Mouse (Mus musculus) ES-E14 (cell line): ENCODE results near the gene Ndc1. TPM values are rescaled to one million over a fixed set of nuclear protein-coding genes. Genes with fewer than 3 reads are reported as not detected.

Source experiments
- DNase-seq: peaks from one replicate; pipeline ENCODE4 v3.0.0-alpha.2; 2013; ENCODE audit warnings: low read depth, low spot score
- H3K27ac ChIP-seq: 2 replicates; pipeline ENCODE4 v1.5.1; 2012; ENCODE audit warnings: low read depth, mild to moderate bottlenecking, low read length, moderate library complexity, mixed read lengths; ENCODE audit not compliant: poor library complexity, insufficient read depth, severe bottlenecking
- H3K36me3 ChIP-seq: 2 replicates; pipeline ENCODE4 v1.6.1; 2012; ENCODE audit warnings: mild to moderate bottlenecking, low read length, moderate library complexity, mixed read lengths; ENCODE audit not compliant: control insufficient read depth, poor library complexity, insufficient read depth, severe bottlenecking
- H3K4me1 ChIP-seq, 2 experiments: fragments of 150-350 bp in 1 of 2; sonication (generic) in 1 of 2; 2 replicates each; pipeline ENCODE4 v1.6.1; 2012; ENCODE audit warnings: low read length in 2 of 2, mild to moderate bottlenecking in 1 of 2, mixed read lengths in 1 of 2; ENCODE audit not compliant: control insufficient read depth in 2 of 2, insufficient read depth in 2 of 2, poor library complexity in 1 of 2
- H3K4me3 ChIP-seq, 2 experiments: fragments of 150-350 bp in 1 of 2; sonication (generic) in 1 of 2; 2 replicates each; pipeline ENCODE4 v1.5.1; 2012; ENCODE audit warnings: low read length in 2 of 2, low read depth in 1 of 2, mild to moderate bottlenecking in 1 of 2, mixed read lengths in 1 of 2; ENCODE audit not compliant: insufficient read depth in 1 of 2, poor library complexity in 1 of 2, severe bottlenecking in 1 of 2
- H3K9ac ChIP-seq: 2 replicates; pipeline ENCODE4 v1.6.1; 2012; ENCODE audit warnings: low read depth, mild to moderate bottlenecking, low read length, mixed read lengths; ENCODE audit not compliant: poor library complexity, insufficient read depth, severe bottlenecking
- H3K9me3 ChIP-seq: fragments of 150-350 bp; sonication (generic); 2 replicates; pipeline ENCODE4 v1.6.1; 2012; ENCODE audit warnings: low read depth, mild to moderate bottlenecking, low read length; ENCODE audit not compliant: control insufficient read depth, insufficient read depth
- CHD2 ChIP-seq: IDR thresholded peaks from 2 replicates; pipeline ENCODE4 v1.6.1; 2014; ENCODE audit warnings: mild to moderate bottlenecking, low read depth, low read length, inconsistent platforms
- HCFC1 ChIP-seq: IDR thresholded peaks from 2 replicates; pipeline ENCODE4 v1.6.1; 2012; ENCODE audit warnings: low read length, inconsistent platforms, borderline replicate concordance; ENCODE audit not compliant: insufficient read depth
- MAFK ChIP-seq: IDR thresholded peaks from 2 replicates; pipeline ENCODE4 v1.6.1; 2014; ENCODE audit warnings: mild to moderate bottlenecking, low read depth, low read length, inconsistent platforms; ENCODE audit not compliant: insufficient read depth
- ZC3H11A ChIP-seq: IDR thresholded peaks from 2 replicates; pipeline ENCODE4 v1.6.1; 2012; ENCODE audit warnings: low read depth, mild to moderate bottlenecking, inconsistent platforms, low read length, borderline replicate concordance
- ZNF384 ChIP-seq: IDR thresholded peaks from 2 replicates; pipeline ENCODE4 v1.6.1; 2012; ENCODE audit warnings: low read depth, low read length, inconsistent platforms
- in situ Hi-C, 2 experiments: fragments of 600-800 bp; cut with MboI; formaldehyde crosslinking; loops; one replicate each; pipeline ENCODE4 v1.15.1; 2025; ENCODE audit warnings: low sequenced_read_pairs in 2 of 2, inconsistent platforms in 1 of 2; ENCODE audit not compliant: unreplicated experiment in 2 of 2
- total RNA-seq: library from RNA; depleted of rRNA; stranded (reverse); fragments of 300-350 nt; gene quantifications from 2 replicates; pipeline ENCODE4 v1.2.3, GENCODE M21; 2012; rRNA removed

The Ndc1 gene
- 102 and 188 TPM in 2 replicates for total RNA-seq

DNA sequence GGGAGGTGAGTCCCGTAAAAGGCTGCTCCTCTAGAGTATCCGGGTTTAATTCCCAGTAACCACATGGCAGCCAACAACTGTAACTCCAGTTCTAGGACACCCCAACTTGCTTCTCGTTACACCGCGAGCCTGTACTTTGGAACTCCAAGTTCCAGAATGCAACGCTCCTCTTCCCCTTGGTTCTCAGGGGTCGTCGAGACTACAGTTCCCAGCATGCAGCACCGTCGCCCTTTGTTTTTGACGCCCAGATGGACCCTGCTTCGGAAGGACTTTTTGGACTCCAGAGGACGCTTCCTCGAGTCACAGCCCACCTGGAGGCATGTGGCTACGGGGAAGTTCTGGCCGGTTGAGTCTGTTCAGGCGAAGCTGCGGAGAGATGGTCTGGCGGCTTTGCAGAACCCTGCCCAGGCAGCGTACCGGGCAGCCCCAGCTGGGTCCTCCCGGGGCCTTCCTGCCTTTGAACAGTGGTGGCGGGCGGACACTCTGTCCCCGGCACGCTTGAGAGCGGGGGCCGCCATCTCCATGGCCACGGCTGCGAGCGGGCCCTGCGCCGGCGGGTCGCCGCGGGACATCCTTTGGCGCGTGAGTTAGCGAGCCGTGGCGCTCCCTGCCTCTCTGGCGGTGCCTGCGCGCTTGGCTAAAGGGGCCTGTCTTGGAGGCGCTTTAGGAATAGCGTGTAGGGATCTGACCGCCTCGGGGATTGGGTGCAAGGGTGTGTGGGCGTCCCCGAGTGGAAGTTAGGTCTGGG, at the start of gene Ndc1:
Gene Ndc1 (plus strand): TSS at position 218 of the 748 bp plus-strand sequence.
- peak; percentile 75 for DNase-seq
- peaks cover 6% of the 10 kb centered on the region for H3K36me3 ChIP-seq
- no peak for TF ChIP-seq ZNF384
- peak; percentile 27; the same call in 1 of the 2 replicates for TF ChIP-seq CHD2
- no peak for TF ChIP-seq MAFK
- TF ChIP-seq ZC3H11A, result no peak
- peak; percentile 99 for TF ChIP-seq HCFC1
- H3K9me3 ChIP-seq, result no peaks in the 10 kb centered on the region
- H3K9ac ChIP-seq, result peak within 1 kb of the TSS; percentile 88
- in situ Hi-C loops, result loop anchor here in 1 of 2 experiments (25.0 kb wide), 1 partner anchor 555 kb away; the partner anchor contains the start of gene Acot11
- peak within 1 kb of the TSS; percentile 79 to 88 for H3K4me3 ChIP-seq
- H3K4me1 ChIP-seq, result peaks cover 4 to 7% of the 10 kb centered on the region in 2 experiments; a peak in 2 of 4 replicates
- H3K27ac ChIP-seq, result peak within 1 kb of the TSS; percentile 59

DNA sequence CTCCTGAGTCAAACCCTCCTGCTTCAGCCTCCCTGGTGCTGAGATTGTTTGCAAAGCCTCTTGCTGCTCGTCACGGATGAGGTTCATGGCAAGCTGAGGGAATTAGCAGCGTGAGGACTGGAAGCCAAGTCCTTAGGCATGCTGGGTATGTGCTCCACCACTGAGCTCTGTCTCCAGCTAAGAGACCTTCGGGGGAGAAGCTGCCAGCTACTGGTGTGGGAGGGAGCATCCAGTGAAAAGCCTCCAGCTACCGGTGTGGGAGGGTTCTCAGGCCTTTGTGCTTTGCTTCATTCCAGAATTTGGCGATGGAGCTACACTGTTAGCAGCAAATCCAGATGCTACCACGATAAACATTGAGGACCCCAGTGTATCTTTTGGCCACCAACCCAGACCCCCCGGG, 48.9 kb upstream of the Ndc1 start:
- no peak for TF ChIP-seq HCFC1
- no peak for TF ChIP-seq MAFK
- TF ChIP-seq ZNF384, result no peak
- TF ChIP-seq ZC3H11A, result no peak
- TF ChIP-seq CHD2, result no peak
- no peaks in the 10 kb centered on the region for H3K9me3 ChIP-seq
- DNase-seq, result no peak
- no peak overlapping the region for H3K27ac ChIP-seq
- no peak overlapping the region for H3K4me3 ChIP-seq
- H3K9ac ChIP-seq, result no peak overlapping the region
- H3K4me1 ChIP-seq, result 0 out of 4 replicates have a peak, but pooled peaks cover 0 to 2% of the 10 kb centered on the region in 2 experiments
- H3K36me3 ChIP-seq, result peaks cover 2% of the 10 kb centered on the region; the same call in 1 of the 2 replicates
- in situ Hi-C loops, result no loop called here

DNA sequence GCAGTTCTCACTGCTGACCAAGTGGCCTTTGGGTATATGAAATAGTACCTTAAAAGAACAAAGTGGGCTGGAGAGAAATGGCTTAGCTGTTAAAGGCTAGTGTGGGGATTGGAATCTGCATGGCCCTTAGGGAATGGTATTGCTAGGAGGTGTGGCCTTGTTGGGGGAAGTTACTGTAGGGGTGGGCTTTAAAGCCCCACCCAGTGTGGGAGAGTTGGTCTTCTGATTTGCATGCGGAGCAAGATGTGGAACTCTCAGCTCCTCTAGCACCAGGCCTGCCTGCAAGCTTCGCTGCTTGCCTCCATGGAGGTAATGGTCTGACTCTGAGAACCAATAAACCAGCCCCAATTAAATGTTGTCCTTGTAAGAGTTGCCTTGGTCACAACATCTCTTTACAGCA, 46.5 kb upstream of the Ndc1 start:
- TF ChIP-seq HCFC1, result no peak
- TF ChIP-seq MAFK, result no peak
- TF ChIP-seq ZNF384, result no peak
- TF ChIP-seq CHD2, result no peak
- TF ChIP-seq ZC3H11A, result no peak
- Histone ChIP-seq H3K9me3 (no peaks in the 10 kb centered on the region), H3K27ac (no peak overlapping the region), H3K9ac (no peak overlapping the region), H3K36me3 (peaks cover 2% of the 10 kb centered on the region; the same call in 1 of the 2 replicates), H3K4me3 (no peak overlapping the region), H3K4me1 (no peaks in the 10 kb centered on the region)
- in situ Hi-C loops, result no loop called here
- no peak for DNase-seq

DNA sequence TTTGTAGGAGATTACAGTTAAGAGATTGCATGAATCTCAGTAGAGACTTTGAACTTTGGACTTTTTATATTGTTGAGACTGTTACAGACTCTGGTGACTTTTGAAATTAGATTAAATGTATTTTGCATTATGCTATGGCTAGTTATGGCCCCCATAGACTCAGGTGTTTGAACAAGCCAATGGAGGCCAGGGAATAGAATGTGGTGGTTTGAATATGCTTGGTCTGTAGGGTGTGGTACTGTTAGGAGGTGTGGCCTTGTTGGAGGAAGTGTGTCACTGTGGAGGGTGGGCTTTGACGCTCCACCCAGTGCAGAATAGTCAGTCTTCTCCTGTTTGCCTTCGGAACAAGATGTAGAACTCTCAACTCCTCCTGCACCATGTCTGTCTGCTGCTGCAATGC, 44.5 kb upstream of the Ndc1 start:
- DNase-seq, result no peak
- H3K9me3 ChIP-seq, result no peaks in the 10 kb centered on the region
- no peak overlapping the region for H3K4me3 ChIP-seq
- H3K9ac ChIP-seq, result no peak overlapping the region
- H3K27ac ChIP-seq, result no peak overlapping the region
- TF ChIP-seq ZC3H11A, result no peak
- no peak for TF ChIP-seq MAFK
- H3K4me1 ChIP-seq, result no peaks in the 10 kb centered on the region
- peaks cover 2% of the 10 kb centered on the region; the same call in 1 of the 2 replicates for H3K36me3 ChIP-seq
- in situ Hi-C loops, result no loop called here

DNA sequence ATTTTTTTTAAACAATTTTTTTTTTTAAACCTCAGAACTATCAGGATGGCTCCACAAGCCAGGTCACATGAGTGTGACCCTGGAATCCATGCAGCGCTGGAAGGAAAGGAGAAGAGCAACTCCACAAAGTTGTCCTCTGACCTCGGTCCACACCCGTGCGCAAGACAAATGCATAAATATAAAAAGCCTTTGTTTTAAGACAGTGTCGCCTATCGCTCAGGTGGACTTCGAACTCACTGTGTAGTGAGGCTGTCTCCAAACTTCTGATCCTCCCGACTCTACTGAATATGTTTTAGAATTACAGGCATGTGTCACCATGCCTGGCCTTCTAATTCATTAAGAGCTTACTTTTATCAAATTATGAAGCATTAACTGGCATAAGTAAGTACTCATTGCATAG, 39.1 kb upstream of the Ndc1 start:
- H3K4me1 ChIP-seq, result no peaks in the 10 kb centered on the region
- TF ChIP-seq HCFC1 (no peak), ZNF384 (no peak), CHD2 (no peak)
- DNase-seq, result no peak
- H3K27ac ChIP-seq, result no peak overlapping the region
- no peaks in the 10 kb centered on the region for H3K36me3 ChIP-seq
- H3K4me3 ChIP-seq, result no peak overlapping the region
- in situ Hi-C loops, result no loop called here
- H3K9ac ChIP-seq, result no peak overlapping the region
- no peaks in the 10 kb centered on the region for H3K9me3 ChIP-seq
